Mouse (Mus musculus) megakaryocyte, embryonic 14.5 days (primary cell): ENCODE data around the gene Dazl. TPM values are rescaled to one million over a fixed set of nuclear protein-coding genes. Genes with fewer than 3 reads are reported as not detected.

ENCODE experiments used
- H3K27me3 ChIP-seq: replicated peaks from 2 replicates; pipeline ENCODE3; 2012; ENCODE audit warnings: inconsistent platforms
- H3K36me3 ChIP-seq: replicated peaks from 2 replicates; pipeline ENCODE3; 2012; ENCODE audit warnings: low read length, inconsistent platforms, mixed read lengths
- H3K4me1 ChIP-seq: 2 replicates; pipeline ENCODE4 v1.6.1; 2012; ENCODE audit warnings: inconsistent platforms
- H3K4me3 ChIP-seq: replicated peaks from 2 replicates; pipeline ENCODE3; 2012; ENCODE audit warnings: moderate library complexity, mild to moderate bottlenecking, inconsistent platforms
- H3K9me3 ChIP-seq: 2 replicates; pipeline ENCODE4 v1.6.1; 2012; ENCODE audit warnings: inconsistent platforms
- FLI1 ChIP-seq: IDR thresholded peaks from 2 replicates; pipeline ENCODE4 v1.6.1; 2012; ENCODE audit warnings: low read length, inconsistent platforms, mixed read lengths
- GATA1 ChIP-seq: IDR thresholded peaks from 3 replicates; pipeline ENCODE4 v1.6.1; 2012; ENCODE audit warnings: mixed read lengths, low read length, inconsistent platforms, borderline replicate concordance
- polyA plus RNA-seq: library from polyadenylated mRNA; stranded (reverse); fragments of >175 nt; gene quantifications from 2 replicates; pipeline ENCODE4 v1.2.3, GENCODE M21; 2012; ENCODE audit warnings: low replicate concordance; ENCODE audit not compliant: insufficient read depth

Dazl gene
- not detected in 2 replicates for polyA plus RNA-seq

DNA sequence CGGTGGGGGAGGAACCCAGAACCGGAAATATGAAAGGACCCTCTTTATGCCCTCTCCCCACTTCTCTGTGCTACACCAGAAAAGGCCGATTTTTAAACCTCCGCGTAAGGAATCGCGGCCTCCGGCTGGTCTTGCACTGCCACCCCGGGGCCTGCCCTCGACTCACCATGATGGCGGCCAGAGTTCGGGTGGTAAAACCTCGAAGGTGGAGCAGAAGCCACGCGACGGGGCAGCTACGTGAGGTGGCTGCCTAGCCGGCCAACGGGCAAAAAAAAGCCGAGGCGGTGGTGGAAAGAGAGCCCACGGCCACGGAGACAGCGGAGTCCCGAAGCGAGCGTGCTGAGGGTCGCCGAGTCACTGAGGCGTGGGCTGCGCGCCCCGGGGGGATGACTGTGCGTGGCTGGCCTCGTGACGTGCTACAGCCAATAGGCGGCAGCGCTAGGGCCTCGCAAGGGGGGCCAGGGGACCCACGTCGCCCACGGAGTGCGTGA lies at the start of gene Dazl:
Gene Dazl, minus strand, starts transcription at position 396 of the 491 bp plus-strand sequence.
- H3K4me1 ChIP-seq = no peaks in the 10 kb centered on the region
- peaks cover 2% of the 10 kb centered on the region for H3K36me3 ChIP-seq
- peak within 1 kb of the TSS; percentile 88 for H3K4me3 ChIP-seq
- peaks cover 16% of the 10 kb centered on the region for H3K9me3 ChIP-seq
- no peaks in the 10 kb centered on the region for H3K27me3 ChIP-seq
- no peak for TF ChIP-seq FLI1
- TF ChIP-seq GATA1 = no peak

DNA sequence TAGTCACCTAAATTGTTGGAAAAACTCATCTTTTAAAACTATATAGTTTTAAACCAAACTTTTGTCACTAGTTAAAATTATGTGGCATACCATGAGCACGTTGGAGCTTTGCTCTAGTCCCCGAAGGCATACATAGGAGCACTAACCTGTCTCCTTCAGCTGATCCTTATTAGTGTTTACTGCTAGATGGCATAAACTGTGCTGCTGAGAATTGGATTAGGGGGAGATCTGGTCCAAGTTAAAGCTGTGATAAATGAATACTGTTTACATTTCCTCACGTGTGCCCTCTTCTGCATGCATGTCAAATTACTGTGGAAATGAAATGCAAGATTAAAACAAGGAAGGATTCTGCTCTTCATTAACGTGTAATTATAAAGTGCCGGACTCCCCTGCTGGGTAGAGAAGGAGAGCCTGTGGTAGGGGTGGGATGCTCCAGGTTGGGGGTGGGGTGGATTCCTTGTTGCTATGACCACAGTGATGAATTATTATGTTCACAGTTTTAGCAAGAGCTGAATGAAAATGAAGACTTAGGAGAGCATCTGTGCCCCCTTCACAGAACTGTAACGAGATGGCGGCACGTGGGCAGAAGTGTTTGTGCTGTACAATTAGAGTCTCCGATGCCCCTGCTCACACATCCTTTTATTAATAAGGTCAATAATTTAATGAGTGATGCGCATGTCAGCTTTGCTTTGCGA lies 48.6 kb upstream of the Dazl start:
- Histone ChIP-seq H3K27me3 (no peaks in the 10 kb centered on the region), H3K4me3 (no peak overlapping the region), H3K9me3 (no peaks in the 10 kb centered on the region), H3K4me1 (no peaks in the 10 kb centered on the region), H3K36me3 (no peaks in the 10 kb centered on the region)
- TF ChIP-seq FLI1 (no peak), GATA1 (no peak)

DNA sequence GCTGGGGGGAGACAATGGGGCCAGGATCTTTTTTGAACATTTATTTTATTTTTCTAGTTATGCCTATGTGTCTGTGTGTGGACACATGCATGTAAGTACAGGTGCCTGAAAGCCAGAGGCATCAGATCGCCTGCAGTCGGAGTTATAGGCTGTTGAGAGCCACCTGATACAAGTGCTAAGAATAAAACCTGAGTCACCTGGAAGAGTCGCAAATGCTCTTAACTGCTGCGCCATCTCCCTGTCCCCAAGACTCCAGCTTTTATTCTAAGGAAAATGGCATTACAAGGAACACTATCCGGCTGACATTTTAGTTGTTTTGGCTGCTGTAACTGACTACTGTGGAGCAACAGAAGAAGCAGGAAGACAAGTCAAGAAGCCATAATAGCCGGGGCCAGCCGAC lies 45.5 kb upstream of the Dazl start:
- TF ChIP-seq FLI1 = no peak
- TF ChIP-seq GATA1 = no peak
- H3K9me3 ChIP-seq = no peaks in the 10 kb centered on the region
- no peaks in the 10 kb centered on the region for H3K36me3 ChIP-seq
- H3K4me3 ChIP-seq = no peak overlapping the region
- no peaks in the 10 kb centered on the region for H3K4me1 ChIP-seq
- H3K27me3 ChIP-seq = no peaks in the 10 kb centered on the region

DNA sequence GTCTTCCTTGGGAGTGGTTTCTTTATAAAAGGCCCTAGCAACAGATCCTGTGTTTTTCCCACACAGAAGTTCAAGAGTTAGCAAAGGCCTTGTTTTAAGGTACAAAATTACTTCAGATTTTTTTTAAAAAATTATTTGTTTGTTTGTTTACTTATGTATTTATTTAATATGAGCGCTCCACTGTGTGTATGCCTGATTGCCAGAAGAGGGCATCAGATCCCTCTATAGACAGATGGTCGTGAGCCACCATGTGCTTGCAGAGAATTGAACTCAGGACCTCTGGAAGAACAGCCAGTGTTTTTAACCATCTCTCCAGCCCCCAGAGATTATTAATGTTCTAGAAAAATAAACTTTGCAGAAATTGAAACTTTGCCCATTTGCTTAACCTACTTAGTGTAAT lies 42.3 kb upstream of the Dazl start:
- TF ChIP-seq FLI1 (no peak), GATA1 (no peak)

DNA sequence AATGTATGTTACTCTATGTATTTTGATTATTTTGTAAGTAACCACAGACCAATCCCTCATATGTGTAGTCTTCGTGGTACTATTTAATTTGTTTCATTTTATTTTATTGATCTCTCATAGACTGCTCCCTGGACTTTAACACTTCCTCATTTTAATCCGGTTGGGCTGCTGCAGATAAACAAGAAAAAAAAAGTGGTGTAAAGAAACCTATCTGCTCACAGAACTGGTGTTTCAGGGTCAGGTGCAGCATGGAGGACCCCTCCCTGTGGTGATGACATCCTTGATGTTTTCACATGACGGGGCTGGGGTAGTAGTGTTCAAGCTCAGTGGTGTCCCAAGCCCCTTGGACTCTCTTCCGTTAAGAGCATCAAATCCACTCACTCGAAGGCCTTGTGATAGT lies 41.3 kb upstream of the Dazl start:
- no peaks in the 10 kb centered on the region for H3K27me3 ChIP-seq
- peaks cover 6% of the 10 kb centered on the region for H3K4me1 ChIP-seq
- TF ChIP-seq GATA1 (no peak), FLI1 (no peak)
- H3K9me3 ChIP-seq = no peaks in the 10 kb centered on the region
- H3K36me3 ChIP-seq = no peaks in the 10 kb centered on the region
- no peak overlapping the region for H3K4me3 ChIP-seq

More for the DNA sequence above, 42.3 kb upstream of the Dazl start:
- no peaks in the 10 kb centered on the region for H3K36me3 ChIP-seq
- no peak overlapping the region for H3K4me3 ChIP-seq
- H3K4me1 ChIP-seq = peaks cover 6% of the 10 kb centered on the region
- no peaks in the 10 kb centered on the region for H3K27me3 ChIP-seq
- no peaks in the 10 kb centered on the region for H3K9me3 ChIP-seq

DNA sequence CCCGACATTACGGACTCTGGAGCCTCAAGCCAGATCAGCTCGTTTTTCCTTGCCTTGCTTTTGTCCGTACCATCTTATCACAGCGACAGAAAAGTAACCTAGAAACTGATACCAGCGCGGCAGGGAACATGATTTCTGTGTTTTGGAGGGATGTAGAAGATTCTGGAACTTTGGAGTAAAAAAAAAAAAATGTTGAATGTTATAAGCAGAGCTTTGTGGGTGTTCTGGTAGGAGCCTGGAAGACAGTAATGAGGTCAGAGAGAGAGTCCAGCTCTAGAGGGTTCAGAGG lies 38.5 kb upstream of the Dazl start:
- Histone ChIP-seq H3K4me3 (peak overlapping the region; percentile 79), H3K9me3 (no peaks in the 10 kb centered on the region), H3K27me3 (peaks cover 1% of the 10 kb centered on the region), H3K4me1 (peaks cover 6% of the 10 kb centered on the region), H3K36me3 (no peaks in the 10 kb centered on the region)
- no peak for TF ChIP-seq FLI1
- no peak for TF ChIP-seq GATA1

DNA sequence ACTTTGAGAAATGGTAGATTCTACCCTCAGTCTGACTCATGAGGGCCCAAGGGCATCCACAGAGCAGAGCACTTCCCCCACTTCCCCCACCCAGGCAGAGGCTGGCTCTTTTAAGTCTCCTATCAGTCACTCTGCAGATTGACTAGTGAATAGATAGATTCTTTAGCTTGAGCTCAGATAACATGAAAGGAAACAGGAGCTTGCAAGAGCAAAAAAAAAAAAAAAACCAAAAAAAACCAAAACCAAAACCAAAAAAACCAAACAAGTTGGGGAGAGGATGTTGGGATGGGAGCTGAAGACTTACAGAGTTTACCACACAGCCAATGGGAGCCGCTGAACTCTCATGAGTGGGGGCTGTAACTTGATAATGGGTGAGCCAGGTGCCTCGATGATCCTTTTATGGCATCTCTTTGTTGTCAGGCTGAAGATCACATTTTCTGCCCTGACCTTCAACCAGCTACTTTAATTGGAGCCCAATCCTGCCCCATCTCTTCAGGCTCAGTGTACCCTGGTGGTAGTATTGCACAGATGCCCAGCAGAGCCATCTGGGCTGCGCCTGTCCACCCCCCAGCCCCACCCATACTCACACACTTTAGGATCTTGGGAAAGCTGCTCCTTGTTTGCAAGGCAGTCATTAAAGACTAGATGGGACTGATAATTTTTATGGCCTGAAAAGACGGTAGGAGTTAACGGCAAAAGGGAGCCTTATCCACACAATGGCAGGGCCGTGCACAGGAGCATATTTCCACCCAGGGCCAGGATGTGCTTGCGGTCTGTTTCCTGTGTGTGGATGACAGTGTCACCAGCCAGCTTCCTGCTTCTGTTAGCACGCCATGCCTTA lies 38.0 kb upstream of the Dazl start:
- Histone ChIP-seq H3K9me3 (no peaks in the 10 kb centered on the region), H3K4me1 (peaks cover 6% of the 10 kb centered on the region), H3K4me3 (peak overlapping the region; percentile 79), H3K27me3 (peaks cover 1% of the 10 kb centered on the region), H3K36me3 (no peaks in the 10 kb centered on the region)
- TF ChIP-seq FLI1 (no peak), GATA1 (no peak)

DNA sequence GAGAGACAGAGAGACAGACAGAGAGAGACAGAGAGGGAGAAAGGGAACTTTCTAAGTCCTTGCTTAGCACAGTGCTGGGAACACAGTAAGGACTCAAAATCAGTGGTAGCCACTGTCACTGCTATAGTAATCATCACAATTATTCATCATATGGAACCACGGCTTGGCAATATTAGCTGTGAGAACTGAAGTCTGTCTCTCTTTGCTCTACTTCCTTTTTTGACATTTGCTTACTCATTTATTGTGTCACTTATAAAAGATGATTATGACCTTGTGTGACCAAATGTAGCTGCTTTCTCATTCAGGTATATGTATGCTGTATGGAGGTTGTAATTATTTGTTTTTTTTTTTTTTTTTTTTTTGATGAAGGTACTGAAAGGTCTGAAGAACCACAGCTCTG lies 36.8 kb upstream of the Dazl start:
- Histone ChIP-seq H3K9me3 (no peaks in the 10 kb centered on the region), H3K27me3 (peaks cover 1% of the 10 kb centered on the region), H3K4me3 (no peak overlapping the region), H3K36me3 (no peaks in the 10 kb centered on the region), H3K4me1 (peaks cover 6% of the 10 kb centered on the region)
- no peak for TF ChIP-seq GATA1
- no peak for TF ChIP-seq FLI1

DNA sequence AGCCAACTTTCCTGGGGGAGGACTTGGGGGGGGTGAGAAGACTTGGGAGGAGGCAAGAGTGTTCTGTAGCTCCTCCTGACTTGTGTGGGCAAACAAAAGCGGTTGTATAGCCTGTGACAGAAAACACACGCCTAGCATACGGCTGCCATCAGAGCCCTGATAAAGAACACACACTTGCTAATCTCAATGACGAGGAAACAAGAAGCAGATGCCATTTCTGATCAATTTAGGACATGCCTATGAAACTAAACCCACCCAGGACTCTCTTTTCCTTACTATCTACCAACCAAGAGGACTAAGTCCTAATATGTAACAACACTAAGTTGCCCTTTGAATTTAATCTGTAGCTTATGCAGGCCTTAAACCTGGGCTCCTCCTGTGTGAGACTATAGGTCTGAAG lies 31.2 kb upstream of the Dazl start:
- no peaks in the 10 kb centered on the region for H3K4me1 ChIP-seq
- H3K4me3 ChIP-seq = no peak overlapping the region
- TF ChIP-seq FLI1 (no peak), GATA1 (no peak)
- H3K27me3 ChIP-seq = peaks cover 1% of the 10 kb centered on the region
- H3K9me3 ChIP-seq = no peaks in the 10 kb centered on the region
- no peaks in the 10 kb centered on the region for H3K36me3 ChIP-seq

DNA sequence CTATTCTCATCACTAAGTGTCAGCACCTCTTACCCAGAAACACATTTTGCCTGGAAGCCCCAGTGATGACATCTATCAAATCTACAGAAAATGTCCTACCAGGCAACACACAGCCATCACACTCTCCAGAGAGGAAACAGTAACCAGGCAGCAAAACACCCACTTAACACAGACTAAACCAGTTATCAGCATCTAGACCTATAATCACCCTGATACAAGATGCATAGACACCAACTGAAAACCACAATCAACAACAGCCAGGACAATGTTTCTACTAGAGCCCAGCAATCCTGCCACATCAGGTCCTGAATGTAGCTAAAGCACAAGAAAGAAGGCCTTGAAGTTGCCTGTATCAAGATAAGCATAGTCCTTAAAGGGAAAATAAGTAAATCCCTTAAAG lies 25.4 kb upstream of the Dazl start:
- Histone ChIP-seq H3K36me3 (no peaks in the 10 kb centered on the region), H3K4me3 (no peak overlapping the region), H3K27me3 (no peaks in the 10 kb centered on the region), H3K4me1 (peaks cover 7% of the 10 kb centered on the region), H3K9me3 (no peaks in the 10 kb centered on the region)
- TF ChIP-seq FLI1 (no peak), GATA1 (no peak)
